Mouse (Mus musculus): ENCODE results near the gene Fgfr2.

- TF ChIP-seq CTCF (IDR thresholded peaks at IDR 0.05) (no peak), EP300 (IDR thresholded peaks at IDR 0.05) (no peak)
Observed at GRCm38 (mm10) chr7:131036396-131036795, 2086.8 kb downstream of the Fgfr2 start.
